Mouse (Mus musculus) erythroid progenitor cell, adult 5-6 weeks (primary cell): ENCODE results near the gene Pnpt1. TPM values are rescaled to one million over a fixed set of nuclear protein-coding genes. Genes with fewer than 3 reads are reported as not detected.

ENCODE experiments used
- ATAC-seq: replicated peaks from 2 replicates; pipeline ENCODE4 v1.8.0; 2016; ENCODE audit warnings: moderate number of reproducible peaks, mild to moderate bottlenecking, moderate TSS enrichment, inconsistent platforms; ENCODE audit not compliant: poor library complexity, low FRiP score, severe bottlenecking
- total RNA-seq, 2 experiments: library from RNA; stranded (forward) in 1 of 2; stranded (reverse) in 1 of 2; fragments of 150-400 nt in 1 of 2; fragments of 186-747, 209-891 nt in 1 of 2; gene quantifications; 2 replicates each; pipeline versions ENCODE4 v1.2.3 to v1.2.4; 2015 to 2017; ENCODE audit warnings: low replicate concordance in 2 of 2

Pnpt1 gene
- total RNA-seq (2015; ENCODE audit: low replicate concordance) = 24.9 and 42.3 TPM in 2 replicates
- total RNA-seq (2017; ENCODE audit: low replicate concordance) = 26.3 and 35.0 TPM in 2 replicates

DNA sequence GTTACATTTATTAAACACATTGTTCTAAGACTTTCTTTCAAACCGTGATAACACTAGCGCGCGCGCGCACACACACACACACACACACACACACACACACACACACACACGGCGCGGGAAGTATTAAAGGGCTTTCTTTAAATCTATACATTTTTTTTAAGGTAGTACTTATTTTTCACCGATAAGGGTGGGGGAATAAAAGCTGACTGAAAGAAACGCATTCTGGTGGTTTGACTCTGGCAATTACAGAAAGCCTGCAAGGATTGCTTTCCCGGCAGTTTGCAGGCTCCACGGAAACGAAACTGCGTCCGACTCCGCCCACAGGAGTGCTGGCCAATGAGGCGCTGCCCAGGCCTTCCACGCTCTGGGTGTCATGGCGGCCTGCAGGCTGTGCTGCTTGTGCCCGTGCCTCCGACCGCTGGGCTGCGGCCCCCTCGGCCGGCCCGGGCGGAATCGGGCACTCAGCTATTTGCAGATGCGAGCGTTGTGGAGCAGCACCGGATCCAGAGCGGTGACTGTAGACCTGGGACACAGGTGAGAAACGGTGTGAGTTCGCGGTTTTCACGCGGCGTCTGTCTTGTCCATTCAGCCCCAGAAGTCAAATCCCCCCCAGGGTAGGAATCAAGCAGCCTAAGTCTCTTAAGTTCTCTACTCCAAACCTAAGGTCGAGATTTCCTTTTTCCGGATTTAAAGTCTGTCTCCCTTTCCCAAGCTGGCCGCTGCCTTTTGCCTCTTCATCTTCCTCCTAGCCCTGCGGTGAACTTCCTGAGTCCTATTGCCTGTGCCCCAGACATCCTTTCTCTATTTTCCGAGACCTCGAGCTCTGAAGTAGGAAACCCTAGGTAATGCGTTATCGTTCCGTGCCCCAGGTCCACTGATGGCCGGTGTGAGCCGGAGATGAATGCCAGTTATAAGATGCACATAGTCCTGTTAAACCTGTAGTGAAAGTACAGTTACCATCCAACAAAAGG lies at the start of gene Pnpt1:
Gene Pnpt1, plus strand, starts transcription at position 360 of the 971 bp plus-strand sequence.
- ATAC-seq = peak; percentile 100

DNA sequence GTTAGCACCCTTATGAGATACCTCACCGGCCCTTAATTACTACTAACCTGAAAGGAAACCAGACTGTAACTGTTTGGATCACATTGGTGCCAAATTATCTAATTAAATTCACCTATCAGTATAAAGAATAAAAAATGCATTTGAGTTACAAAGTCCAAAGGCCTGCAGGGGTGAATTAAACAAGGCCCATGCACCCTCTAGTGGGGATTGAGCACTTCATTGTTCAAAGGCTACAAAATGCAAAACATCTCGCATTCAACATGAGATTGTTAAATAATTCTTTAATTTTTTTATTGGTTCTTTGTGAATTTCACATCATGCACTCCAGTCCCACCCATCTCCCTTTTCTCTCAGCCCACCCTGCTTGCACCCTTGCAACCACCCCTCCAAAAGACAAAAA lies 38.1 kb upstream of the Pnpt1 start:
- no peak for ATAC-seq

DNA sequence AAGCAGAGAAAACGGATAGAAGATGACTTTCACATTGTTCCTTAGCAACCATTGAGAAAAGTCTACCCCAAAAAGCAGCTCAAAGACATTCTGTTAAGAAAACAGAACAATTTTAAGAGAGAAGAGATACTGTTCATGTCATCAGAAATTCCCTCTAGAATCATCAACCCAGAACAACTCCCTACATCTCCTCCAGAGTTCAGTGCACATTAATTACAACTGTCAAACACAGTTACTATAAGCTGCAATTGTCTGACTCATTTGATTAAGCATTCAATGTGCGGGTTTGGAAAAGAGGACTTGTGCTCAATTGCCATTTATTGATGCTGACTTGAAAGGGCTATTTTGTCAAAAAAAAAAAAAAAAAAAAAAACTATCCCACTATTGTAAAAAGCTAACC lies 31.6 kb upstream of the Pnpt1 start:
- ATAC-seq = no peak

DNA sequence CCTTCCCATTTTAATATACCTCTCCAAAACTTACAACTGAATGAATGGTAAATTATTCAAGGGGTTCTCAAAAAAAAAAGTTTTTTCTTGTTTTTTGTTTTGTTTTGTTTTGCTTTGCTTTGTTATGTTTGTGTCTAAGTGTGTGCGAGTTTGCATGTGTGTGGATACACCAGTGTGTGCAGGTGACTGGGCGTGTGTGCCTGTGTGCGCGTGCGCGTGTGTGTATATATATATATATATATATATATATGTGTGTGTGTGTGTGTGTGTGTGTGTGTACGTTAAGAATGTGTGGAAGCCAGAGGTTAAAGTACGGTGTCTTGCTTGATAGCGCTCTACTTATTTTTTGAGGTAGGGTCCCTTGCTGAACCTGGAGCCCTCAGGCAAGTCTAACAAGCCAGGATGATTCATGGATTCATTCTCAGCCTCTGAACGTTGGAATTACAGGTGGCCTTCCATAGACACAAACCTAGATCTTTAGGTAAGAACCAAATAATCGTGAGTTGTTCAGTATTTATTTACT lies 621 bp upstream of the Pnpt1 start:
- ATAC-seq = peak; percentile 27; the same call in 1 of the 2 replicates

DNA sequence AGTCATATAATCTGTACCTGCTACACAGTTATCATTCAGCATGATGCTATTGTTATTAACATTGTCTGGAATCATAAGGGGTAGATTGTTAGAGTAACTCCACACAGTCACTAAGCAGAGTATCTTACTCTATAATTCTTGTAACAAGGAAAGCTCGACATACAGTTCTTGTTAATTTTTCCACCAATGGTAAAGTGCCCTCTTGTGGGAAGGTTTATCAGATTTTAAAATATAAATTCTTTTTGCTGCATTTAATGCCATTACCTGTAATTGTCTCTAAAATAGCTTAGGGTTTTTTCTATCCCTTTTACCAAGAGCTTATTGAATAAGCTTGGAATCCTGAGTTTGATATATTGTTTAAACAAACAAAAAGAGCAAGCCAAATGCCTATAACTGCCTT lies 10.1 kb downstream of the Pnpt1 start:
- ATAC-seq = no peak

GRCm38 (mm10) chr11:29148901-29149300 lies 18.4 kb downstream of the Pnpt1 start:
- no peak for ATAC-seq

DNA sequence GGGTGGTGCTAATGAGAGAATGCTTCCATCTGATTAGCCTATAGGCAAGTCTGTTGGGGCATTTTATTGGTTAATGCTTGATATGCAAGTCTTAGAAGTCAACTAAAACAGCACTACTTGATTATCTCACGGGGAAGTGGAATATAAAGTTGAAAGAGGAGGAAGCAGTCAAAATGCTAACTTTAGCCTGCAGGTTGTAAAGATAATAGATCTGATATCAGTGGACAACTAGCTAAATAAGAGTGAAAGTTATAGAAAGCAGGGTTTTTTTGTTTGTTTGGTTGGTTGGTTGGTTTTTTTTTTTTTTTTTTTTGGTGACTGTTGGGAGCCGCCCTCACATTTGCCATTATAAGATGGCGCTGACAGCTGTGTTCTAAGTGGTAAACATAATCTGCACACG lies 33.0 kb downstream of the Pnpt1 start:
- no peak for ATAC-seq

GRCm38 (mm10) chr11:29171959-29172391 lies 41.4 kb downstream of the Pnpt1 start:
- peak; percentile 36 for ATAC-seq

DNA sequence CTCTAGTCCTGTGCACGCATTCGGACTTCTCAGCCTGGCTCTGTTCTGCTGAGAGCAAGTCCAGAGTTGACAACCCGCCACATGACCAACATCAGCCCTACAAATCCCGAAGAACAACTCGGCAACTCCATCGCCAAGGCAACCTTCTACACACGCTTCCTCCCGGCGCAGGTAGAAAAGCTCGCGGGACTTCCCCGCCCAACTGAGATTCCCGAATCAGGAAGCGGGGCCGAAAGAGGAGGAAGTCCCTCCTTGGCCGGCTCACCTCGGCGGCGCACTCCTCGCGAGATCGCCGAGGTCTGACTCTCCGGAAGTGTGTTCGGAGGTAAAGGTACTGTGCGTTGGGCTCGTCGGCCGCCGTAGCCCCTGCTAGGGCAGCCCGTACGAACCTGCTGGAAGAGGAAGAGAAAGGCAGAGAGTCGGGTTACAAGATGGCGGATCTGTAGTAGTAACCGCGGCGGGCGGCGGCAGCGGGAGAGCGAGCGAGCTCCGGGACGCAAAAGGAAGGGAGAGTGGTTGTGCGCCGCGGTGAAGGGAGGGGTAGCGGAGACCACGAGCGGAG lies 42.1 kb downstream of the Pnpt1 start, which contains the start of gene Ppp4r3b:
Gene Ppp4r3b, plus strand, starts transcription at position 328 of the 562 bp plus-strand sequence.
- ATAC-seq = peak; percentile 91

GRCm38 (mm10) chr11:29173125-29173631 lies 42.6 kb downstream of the Pnpt1 start:
- peak; percentile 68 for ATAC-seq

DNA sequence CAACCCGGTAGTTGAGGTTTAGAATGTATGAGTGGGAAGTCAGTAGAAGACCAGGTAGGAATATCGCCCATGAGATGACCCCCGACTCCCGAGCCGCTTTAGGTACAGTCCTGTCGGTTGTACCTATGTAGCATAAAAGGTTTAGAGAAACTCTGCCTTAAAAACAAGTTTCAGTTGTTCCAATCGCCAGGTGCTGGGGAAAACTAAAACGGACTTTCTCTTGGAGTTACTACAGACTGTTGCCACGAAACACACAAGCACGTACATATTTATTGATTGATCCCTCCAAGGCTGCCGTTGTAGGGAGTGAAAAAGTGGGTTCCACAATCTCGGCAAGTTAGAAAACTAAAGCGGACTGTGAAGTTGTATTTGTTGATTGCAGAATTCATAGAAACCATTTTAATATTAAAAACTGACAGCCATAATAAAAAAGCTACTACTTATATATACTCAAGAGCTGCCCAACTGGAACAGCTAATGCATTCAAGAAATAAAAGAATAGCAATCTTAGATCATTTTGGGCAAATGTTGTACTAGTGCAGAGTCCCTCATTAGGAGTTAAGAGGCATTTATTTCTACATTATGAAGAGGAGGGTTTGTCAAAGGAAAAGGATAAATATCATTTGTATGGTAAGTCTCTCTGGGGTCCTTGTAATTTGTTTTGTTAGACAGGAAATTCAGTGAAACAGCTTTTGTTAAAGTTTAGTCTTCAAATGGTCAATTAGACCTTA lies 43.3 kb downstream of the Pnpt1 start:
- no peak for ATAC-seq

DNA sequence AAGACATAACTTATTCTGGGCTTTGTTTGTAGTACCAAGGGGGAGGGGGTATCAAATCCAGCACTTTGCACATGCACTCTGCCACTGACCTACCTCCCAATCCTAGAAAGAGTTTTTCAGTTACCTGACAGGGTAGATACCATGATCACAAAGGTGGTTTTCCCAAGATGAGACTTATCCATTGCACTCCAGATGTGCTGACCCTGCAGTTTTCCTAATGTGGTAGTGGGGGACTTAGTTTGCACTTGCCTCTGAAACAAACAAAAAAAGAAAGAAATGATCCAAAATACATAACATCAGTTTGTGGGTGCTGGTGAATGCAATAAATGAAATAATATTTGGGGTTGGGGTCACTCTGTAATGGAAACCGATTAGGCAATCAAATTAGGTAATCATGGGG lies 48.8 kb downstream of the Pnpt1 start:
- no peak for ATAC-seq

DNA sequence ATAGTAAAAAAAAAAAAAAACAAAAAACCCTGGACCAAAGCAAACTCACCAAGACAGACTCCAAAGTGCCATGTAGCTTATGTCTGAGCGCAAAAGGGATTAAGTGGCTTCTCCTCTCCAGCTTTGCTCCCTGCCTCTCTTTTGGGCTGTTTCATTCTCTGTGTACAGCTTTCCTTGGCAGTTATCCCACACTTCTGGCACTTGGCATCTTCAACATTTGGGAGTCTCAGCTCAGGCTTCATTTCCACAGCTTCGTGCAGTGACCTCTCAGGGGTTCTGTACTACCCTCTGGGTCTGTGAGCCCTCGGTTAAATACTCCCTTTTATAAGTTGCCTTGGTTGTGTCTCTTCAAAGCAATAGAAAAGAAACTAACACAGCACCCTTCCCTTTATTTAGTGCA lies 50.1 kb downstream of the Pnpt1 start:
- no peak for ATAC-seq

DNA sequence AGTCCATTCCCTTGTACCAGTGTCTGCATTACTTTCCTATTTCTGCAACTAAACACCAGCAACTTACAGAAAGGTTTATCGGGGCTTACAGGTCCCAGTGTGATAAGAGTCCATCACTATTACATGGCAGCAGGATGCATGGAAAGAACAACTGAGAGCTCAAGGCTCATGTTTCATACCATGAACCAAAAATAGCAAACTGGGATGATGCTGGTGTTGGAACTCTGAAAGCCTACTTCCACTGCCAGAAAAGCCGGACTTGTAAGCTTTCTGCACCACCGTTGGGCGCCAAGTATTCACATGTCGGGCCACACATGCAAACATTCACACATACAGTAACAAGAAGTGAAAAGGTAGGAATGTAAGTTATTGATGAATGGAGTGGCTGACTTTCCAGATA lies 51.2 kb downstream of the Pnpt1 start:
- ATAC-seq = no peak

- no peak for ATAC-seq
These were observed 58.4 kb downstream of the Pnpt1 start for GRCm38 (mm10) chr11:29188981-29189380.

DNA sequence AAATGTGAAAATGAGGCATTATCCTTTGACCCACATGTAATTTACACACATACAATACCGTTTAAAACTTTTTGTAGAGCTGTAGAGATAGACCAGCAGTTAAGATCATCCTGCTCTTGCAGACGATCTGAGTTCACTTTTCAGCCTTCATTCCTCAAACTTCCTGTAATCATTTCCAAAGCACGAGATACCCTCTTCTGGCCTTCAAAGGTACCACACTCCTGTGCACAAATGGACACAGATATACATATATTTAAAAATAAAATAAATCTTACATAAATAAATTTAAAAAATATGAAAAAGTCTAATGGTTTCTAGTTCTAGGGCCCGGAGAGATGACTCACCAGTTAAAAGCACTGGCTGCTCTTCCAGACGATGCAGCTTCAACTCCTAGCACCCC lies 73.1 kb downstream of the Pnpt1 start:
- no peak for ATAC-seq

DNA sequence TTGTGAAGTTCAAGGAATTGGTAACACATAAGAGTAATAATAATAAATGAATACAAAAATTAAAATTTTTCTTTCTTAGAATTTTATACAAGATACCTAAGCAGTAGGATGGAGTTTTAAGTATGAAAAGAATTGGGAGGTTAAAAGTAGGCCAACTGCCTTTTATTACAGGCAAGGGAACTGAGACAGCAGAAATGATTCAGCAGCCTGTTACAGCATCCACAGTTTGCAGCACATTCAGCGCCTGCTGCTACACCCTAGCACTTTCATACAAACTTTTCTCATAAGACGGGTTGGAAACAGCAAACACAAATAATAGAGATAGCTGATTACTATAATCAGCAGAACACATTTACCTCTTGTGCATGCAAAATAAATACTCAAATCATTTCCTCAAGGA lies 79.2 kb downstream of the Pnpt1 start:
- no peak for ATAC-seq
